Mouse (Mus musculus): ENCODE results near the gene Wdr43.

DNA sequence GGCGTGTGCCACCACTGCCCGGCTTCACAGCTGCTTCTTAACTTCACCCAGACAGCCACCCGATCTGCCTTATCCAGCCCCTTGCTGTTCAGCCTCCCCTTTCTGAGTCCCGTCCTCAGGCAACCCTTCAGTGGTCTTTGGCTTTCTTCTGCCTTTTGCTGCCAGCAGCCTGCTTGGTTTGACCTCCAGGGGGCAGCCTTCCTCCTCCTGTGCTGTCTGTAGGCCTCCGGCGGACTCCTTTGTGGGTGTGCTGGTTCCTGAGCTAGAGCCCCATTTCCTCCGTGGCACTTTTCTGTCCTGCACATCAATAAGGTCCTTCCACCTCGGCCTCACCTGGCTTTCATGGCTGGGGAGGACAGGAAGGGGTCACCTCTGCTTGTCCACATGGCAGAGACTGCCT lies 78.1 kb downstream of the Wdr43 start:
- TF ChIP-seq GATA1 (IDR thresholded peaks at IDR 0.05; ENCODE audit: low read length), result no peak
- TF ChIP-seq TAL1 (IDR thresholded peaks at IDR 0.05; ENCODE audit: low read length), result no peak
